Mouse (Mus musculus) thymus, adult 2 months (tissue): ENCODE data around the gene Itga6.

Experiments used
- CTCF ChIP-seq: fragments of 200-500 bp; IDR thresholded peaks from 2 replicates; pipeline ENCODE4 v1.5.1; 2012; ENCODE audit warnings: mild to moderate bottlenecking, control low read depth, low read length, moderate library complexity, borderline replicate concordance; ENCODE audit not compliant: control insufficient read depth, poor library complexity, insufficient read depth; ENCODE audit errors: extremely low read depth
- POLR2A ChIP-seq: fragments of 200-500 bp; IDR thresholded peaks from 2 replicates; pipeline ENCODE4 v1.6.1; 2012; ENCODE audit warnings: mild to moderate bottlenecking, low read length, control low read depth, moderate library complexity; ENCODE audit not compliant: control insufficient read depth, poor library complexity, insufficient read depth; ENCODE audit errors: extremely low read depth

DNA sequence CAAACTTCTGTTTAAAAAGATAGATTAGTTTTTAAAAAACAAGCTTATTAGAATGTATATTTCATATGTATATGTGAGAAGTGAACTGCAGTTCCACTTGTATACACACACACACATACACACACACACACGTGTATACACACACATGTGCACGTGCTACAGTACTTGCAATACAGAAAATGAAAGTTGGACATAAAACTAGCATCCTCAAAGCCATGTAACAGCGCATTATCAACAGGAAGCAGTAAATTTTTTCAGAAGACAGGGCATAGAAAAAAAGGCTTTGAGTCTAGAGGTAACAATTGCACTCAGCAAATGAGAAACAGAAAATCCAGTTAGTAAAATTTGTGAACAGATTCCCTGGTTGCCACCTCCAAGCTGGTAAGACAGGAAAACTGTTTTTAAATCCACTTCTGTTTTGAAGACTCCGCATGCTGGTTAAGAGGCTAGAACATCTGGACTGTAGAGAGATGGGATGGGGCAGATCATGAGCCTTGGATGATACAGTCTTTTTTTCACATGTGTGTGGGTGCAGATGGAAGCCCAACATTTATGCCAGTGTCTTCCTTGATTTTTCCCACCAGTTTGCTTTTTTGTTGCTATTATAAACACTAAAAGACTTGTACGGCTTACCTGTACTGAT, 118.2 kb downstream of the Itga6 start:
- TF ChIP-seq POLR2A, result no peak
- TF ChIP-seq CTCF, result no peak
